Mouse (Mus musculus): ENCODE measurements at regions not wholly inside any gene's neighbourhood (a gene's known extent, or its start where the extent isn't known, plus 50 kb on each side); places are given as distances from the start of the nearest gene placed in this dataset.

GRCm38 (mm10) chr1:159445465-159445864, 78.1 kb upstream of the Tnr start:
- 40% methylated on average over 1 of the region's 1 CpGs for WGBS
- Histone ChIP-seq H3K4me1 (replicated peaks) (peaks cover 11% of the 10 kb centered on the region), H3K4me3 (no peak overlapping the region), H3K36me3 (no peaks in the 10 kb centered on the region), H3K27ac (no peak overlapping the region), H3K9ac (no peak overlapping the region), H3K4me2 (no peak overlapping the region), H3K9me3 (no peaks in the 10 kb centered on the region), H3K27me3 (no peaks in the 10 kb centered on the region)
- ATAC-seq (ENCODE audit: low FRiP score), result no peak

- WGBS, result 88% methylated on average over 3 of the region's 3 CpGs
- no peaks in the 10 kb centered on the region for H3K9me3 ChIP-seq
- H3K4me3 ChIP-seq, result no peak overlapping the region
- H3K27me3 ChIP-seq, result no peaks in the 10 kb centered on the region
- H3K9ac ChIP-seq, result no peak overlapping the region
- ATAC-seq (ENCODE audit: low FRiP score), result no peak
- H3K27ac ChIP-seq, result no peak overlapping the region
- peaks cover 6% of the 10 kb centered on the region for H3K4me1 ChIP-seq (replicated peaks)
- H3K36me3 ChIP-seq, result no peaks in the 10 kb centered on the region
- no peak overlapping the region for H3K4me2 ChIP-seq
These were observed 72.1 kb upstream of the Tnr start for GRCm38 (mm10) chr1:159451462-159451861.

- WGBS, result 83% methylated on average over 4 of the region's 4 CpGs
- H3K36me3 ChIP-seq, result no peaks in the 10 kb centered on the region
- H3K27ac ChIP-seq, result no peak overlapping the region
- no peak overlapping the region for H3K9ac ChIP-seq
- H3K4me1 ChIP-seq (replicated peaks), result no peaks in the 10 kb centered on the region
- no peak for ATAC-seq (ENCODE audit: low FRiP score)
- no peaks in the 10 kb centered on the region for H3K9me3 ChIP-seq
- no peak overlapping the region for H3K4me2 ChIP-seq
- no peak overlapping the region for H3K4me3 ChIP-seq
- H3K27me3 ChIP-seq, result no peaks in the 10 kb centered on the region
These were observed 62.7 kb upstream of the Tnr start for GRCm38 (mm10) chr1:159460876-159461275.

- Histone ChIP-seq H3K36me3 (no peaks in the 10 kb centered on the region), H3K27ac (no peak overlapping the region), H3K9me3 (no peaks in the 10 kb centered on the region), H3K4me2 (no peak overlapping the region), H3K4me3 (no peak overlapping the region), H3K9ac (no peak overlapping the region), H3K4me1 (replicated peaks) (no peaks in the 10 kb centered on the region), H3K27me3 (no peaks in the 10 kb centered on the region)
- ATAC-seq (ENCODE audit: low FRiP score), result no peak
These were observed 52.6 kb upstream of the Tnr start for GRCm38 (mm10) chr1:159470941-159471340.

Data from hindbrain, embryonic 13.5 days (tissue).